Mouse (Mus musculus) lung, postnatal 14 days (tissue): Measurements from ENCODE around the gene Hpcal1.
A peak's percentile ranks its signal among the peaks of the same experiment; 100 is the strongest.
"Not testable (repeated sequence)": the region's sequence is repeated elsewhere in the genome, so short reads cannot be mapped to it uniquely, and the experiment has no call there.

Experiments
- DNase-seq: peaks from one replicate; pipeline ENCODE4 v3.0.0; 2021

The Hpcal1 gene

DNA sequence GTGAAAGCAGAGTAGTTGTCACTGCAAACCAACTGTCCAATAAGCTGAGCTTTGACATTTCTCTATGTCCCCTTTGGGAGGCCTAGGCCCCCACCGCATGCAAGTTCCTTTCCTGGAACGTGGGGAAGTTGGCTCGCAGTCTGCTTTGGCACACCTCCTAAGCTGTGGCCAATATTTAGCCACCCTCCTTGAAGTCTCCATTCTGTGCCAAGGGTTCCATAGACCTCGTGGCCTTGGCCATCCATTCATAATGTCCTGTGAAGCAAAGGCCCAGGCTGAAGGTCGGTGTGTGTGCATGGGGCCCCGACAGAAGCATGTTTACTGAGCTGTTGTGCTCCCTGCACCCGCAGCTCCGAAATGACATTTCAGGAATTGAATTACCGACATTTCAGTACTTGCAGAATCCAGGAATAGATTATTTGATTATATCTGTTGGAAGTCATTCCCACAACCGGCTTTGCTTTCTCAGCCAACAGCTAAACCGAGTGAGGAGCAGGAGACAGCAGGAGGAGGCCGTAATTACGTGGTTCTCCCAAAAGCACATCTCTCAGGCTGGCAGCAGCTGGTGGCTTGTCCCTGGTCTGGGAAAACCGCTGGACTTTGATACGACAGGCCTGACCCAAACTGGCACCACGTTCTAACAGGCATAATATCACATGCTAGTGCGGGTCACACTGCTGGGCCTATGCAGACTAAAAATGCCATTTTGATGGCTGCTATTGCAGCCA lies 51.1 kb downstream of the Hpcal1 start:
- DNase-seq = peak; percentile 69

DNA sequence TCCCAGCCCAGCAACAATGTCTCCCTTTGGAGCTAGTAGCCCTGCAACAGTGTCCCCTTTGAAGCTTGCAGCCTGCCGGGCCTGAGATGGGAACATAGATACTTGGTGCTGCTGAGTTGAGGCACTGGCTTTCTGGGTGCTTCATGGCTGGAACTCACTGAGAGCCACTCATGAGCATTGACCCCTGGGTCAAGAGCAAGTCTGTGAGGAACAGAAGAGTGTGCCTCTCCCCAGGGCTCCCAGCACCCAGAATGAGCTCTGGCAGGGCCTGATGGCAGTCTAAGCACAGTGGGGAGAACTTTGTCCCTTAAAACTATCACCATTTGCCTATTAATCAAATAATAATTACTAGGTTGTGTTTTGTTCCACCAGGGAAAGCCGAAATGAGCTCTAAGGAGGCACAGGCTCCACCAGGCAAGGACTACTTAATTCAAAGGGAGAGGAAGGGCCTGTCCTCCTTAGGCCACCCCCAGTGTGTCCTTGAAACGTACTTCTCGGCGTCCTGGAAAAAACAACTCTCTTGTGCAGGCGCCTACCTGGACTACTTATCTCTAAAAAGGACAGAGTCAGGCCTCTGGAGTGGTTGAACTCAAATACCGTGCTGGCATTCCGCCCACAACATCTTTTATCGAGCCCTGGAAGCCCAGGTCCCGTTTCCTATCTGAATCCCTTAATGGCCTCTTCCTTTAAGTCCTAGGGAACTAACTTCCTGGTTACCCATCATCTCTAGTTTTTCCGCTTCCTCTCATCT lies 52.1 kb downstream of the Hpcal1 start:
- DNase-seq = peak; percentile 71

DNA sequence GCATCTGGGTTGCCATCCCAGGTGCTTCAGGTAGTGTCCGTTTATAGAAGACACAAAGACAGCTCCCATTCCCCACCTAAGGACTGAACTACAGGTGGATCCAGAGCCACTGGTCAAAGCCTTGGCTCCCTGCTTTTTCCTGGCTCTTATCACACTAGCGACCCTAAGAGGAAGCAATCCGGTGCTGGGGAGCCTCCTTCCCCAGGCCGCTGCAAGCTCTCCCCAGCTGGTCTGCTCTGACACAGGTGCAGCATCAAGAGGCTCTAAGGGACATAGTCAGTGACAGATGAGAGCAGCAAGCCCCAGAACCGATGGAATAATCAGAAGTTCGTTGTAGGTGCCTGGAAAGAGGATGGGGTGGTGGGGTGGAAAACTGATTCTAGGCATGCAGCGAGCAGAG lies 54.8 kb downstream of the Hpcal1 start:
- DNase-seq = no peak

DNA sequence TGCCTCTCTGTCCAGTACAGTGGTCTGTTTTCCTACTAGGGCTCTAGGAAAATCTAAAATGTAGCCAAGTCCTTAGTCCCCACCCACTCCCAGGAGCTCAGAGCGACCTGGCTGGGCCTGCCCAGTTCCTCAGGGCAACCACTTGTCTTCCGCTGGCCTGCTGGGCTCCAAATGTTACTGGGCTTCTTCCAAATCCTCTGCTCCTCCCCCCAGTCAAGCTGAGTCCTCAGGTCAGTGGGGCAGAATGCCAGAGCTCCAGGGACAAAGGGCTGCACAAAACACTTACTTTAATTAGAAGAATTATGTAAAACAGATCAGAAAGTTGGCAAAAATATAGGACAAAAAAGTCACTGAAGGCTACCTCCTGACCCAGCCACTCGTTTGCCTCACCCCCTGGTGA lies 56.1 kb downstream of the Hpcal1 start:
- peak; percentile 90 for DNase-seq

DNA sequence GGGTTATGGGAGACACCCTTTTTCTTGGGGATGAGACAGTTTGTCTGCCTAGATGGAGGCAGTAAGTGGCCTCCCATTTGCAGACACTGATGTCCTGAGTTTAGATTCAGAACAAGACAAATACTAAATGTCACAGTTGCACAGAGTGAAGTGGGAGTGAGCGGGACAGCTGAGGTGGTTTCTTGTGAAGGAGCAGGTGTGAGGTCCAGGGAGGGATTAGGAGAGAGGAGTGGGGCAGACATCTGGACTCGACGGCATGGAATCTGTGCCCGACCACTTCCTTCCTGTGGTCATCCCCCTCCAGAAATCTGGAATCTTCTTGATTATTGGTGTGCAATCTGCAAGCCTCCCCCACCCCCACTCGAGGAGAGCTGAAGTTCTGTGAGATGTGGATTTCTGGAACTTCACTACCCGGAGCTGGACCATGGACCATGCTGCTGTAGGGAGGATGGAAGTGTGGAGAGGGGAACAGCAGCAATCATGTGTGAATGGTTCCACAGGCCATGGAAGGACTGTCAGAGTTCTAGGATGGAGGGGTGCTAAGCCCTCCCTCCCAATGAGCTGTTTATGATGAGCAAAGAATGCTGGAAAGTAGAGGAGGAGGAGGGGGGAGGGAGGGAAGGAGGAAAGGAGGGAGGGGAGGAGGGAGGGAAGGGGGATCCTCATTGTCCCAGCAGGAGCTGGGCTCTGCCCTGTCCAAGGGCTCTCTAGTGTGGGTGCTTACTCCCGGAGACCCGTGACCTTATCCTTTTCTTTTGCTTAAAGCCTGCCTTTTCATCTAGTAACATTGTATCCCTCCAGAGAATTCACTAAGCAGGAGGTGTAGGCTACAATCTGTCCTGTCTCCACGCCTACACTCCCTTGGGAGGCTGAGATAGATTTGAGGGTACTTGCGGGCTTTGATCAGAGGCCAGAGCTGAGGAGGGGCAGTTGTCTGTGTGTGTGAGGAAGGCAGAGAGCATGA lies 56.8 kb downstream of the Hpcal1 start:
- peak; percentile 25 for DNase-seq

DNA sequence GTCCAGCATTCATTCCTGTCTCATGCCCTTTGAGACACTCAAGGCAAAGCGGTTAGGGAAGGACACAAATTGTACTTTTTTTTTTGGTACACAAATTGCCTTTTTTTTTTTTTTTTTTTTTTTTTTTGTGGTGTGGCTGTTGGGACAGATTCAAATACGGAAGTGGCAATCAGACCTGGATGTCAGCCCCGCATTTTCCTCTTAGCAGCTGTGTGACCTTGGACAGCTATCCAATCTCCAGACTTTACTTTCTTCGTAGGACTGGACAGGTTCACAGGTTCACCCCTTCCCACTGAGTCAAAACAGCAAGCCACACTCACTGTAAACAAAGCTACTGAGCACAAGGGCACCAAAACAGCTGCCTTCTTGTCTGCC lies 57.5 kb downstream of the Hpcal1 start:
- no peak for DNase-seq

DNA sequence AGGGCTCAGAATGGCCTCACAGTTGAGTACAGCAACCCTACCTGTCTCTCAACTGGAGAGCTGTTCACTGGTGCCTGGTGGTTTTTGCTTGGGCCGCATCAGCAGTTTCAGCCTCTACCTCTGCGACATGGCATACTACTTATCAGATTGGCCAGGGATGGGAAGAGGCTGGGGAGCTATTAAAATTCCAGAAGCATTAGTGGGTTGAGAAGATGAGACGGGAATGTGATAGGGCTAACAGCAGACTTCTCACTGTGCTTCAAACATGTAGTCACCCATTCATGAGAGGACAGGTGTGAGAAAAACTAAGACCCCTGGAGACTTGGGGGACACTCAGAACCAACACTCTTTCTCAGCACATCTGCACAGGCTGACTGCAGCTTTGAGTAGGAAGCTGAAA lies 59.1 kb downstream of the Hpcal1 start:
- no peak for DNase-seq

DNA sequence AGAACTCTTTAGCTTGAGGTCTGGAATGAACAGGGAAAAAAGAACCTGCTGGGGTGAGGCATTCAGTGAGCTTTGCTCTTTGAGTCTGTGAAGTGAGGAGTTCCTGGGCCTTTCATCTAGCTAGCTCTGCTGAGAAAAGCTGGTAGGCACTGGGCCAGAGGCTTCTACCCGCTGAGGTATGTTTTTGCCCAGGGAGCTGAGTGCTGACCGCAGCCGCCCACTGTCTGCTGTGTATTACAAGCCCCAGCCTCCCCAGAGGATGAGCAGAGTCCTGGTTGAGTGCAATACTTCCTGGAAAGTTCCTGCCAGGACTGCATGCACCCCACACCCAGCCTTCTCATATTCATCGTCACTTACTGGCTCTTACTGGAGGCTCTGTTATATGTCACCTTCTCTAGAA lies 59.8 kb downstream of the Hpcal1 start:
- peak; percentile 66 for DNase-seq

DNA sequence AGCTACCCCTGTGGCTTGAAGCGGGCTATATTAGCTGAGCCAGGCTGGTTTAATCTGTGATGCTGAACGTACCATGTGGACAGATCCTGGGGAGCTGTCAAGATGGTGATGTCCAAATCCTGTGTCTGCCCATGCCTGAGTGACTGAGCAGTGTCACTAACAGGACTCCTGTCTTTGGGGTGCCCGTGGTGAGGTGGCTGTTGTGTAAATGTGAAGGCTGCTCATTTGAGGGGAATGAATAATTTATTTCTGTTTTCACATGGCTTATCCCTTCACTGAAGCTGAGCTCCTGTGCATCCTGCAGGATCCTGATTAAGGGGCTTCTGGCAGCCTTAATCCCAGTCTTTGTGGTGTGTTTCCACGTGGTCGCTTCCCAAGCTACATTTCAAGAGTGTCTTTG lies 62.2 kb downstream of the Hpcal1 start:
- no peak for DNase-seq

DNA sequence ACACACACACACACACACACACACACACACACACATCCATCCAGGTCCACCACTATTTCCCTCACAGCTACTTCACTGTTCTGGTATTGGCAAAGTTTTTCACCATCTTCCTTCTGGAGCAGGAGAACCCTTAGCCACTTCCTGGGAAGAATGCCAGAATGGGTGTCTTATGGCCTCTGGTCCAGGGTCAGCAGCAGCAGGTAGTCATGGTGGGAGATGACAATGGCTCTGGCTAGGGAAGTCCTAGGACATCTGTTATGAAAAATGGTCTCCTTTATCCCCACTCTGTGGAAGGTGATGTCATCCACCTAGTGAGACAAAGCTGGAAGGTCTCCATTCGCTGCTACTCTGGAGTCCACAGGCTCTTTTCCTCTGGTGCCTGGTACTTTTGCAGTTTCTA lies 64.1 kb downstream of the Hpcal1 start:
- no peak for DNase-seq

DNA sequence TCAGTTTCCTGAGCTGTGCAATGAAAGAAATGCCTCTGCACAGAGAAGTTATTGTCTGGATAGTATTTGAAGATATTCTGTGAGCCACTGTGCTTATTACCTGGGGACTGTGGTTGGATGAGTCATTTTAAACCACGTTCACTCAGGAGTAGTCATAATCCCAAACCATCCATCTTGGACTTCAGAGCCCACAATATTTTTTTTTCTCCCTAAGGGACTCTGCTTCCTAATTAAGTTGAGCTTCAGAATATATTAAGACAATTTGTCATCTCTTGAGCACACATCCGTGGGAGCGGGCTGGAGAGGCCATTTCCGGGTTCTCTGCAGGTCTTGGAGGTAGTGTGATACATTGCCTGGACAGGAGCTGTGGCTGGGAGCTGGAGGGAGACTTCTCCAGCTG lies 66.2 kb downstream of the Hpcal1 start:
- DNase-seq = no peak

DNA sequence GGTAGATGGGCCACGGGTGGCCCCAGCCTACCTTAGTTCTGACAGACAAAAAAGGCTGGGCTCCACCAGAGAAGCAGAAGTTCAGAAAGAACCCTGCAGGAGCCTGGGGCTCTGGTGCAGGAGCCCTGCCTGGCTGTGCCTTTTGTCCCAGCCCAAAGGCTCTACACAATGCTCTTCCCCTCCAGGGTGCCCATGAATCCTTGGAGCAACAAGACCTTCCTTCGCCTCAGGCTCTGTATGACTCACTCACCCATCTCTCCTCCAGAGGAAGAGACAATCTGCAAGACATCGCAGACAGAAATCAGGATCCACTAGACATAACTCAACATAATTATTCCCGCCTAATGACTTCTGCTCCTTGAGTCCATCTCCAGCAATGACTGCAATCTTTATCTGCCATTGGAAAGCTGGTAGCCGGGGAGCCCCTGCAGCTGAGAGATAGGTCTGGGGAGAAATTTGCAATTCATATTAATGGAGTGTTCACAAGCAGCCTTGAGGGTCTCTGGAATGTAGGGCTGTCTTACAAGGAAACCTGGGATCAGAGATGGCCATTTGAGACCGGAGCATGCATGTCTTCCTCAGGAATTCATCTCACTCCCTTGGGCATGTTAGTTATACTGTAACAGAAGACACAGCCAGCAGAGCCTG lies 71.8 kb downstream of the Hpcal1 start:
- DNase-seq = no peak

DNA sequence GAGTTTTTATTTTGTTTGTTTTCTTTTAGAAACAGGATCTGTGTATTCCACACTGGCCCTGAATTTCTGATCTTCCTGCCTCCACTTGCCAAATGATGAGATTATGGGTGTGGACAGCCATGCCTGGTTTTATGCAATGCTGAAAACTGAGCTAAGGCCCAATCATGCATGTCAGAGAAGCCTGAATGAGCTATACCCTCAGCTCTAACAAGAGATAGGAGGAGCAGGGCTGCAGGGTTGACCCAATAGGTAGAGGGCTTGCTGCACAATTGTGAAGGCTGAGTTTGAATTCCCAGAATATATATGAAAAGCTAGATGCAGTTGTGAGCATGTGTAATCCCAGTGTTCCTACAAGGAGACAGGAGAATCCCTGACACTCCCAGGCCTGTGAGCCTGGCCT lies 72.4 kb downstream of the Hpcal1 start:
- no peak for DNase-seq

DNA sequence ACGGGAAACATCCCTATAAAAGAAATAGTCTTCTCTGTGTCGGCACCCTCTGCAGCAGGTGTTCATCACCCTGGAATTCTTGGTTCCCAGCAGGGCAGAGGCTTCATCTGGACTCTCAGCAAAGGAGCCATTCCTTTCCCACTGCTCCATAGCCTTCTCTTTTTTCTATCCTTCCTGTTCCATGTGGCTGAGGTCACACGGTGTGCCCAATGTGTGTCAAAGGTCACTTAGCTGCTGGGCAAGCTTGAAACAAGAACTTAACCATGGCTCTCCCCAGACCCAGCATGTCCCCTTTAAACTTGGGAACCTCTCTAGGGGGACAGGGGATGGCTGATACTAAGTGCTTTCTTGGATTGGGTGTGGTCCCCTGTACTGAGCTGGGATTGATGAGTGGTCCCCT lies 73.3 kb downstream of the Hpcal1 start:
- no peak for DNase-seq

DNA sequence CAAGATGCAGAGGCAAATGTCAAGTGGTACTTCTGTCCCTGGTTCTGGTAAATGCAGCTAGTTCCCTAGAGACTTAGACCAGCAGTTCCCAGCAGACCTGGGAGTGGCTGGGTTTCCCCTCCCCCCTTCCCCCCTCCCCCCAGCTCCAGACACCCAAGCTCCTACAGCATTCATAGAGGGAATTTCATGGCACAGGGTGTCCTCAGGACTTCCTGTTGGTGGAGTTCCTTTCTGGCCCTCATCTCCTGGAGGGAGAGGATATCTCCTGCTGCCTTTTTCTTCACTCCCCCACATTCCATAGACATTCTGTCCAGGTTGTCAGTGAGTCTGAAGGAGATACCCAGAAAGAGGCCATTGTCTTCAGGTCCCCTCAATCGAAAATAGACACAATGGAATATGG lies 76.9 kb downstream of the Hpcal1 start:
- not testable (repeated sequence) for DNase-seq

DNA sequence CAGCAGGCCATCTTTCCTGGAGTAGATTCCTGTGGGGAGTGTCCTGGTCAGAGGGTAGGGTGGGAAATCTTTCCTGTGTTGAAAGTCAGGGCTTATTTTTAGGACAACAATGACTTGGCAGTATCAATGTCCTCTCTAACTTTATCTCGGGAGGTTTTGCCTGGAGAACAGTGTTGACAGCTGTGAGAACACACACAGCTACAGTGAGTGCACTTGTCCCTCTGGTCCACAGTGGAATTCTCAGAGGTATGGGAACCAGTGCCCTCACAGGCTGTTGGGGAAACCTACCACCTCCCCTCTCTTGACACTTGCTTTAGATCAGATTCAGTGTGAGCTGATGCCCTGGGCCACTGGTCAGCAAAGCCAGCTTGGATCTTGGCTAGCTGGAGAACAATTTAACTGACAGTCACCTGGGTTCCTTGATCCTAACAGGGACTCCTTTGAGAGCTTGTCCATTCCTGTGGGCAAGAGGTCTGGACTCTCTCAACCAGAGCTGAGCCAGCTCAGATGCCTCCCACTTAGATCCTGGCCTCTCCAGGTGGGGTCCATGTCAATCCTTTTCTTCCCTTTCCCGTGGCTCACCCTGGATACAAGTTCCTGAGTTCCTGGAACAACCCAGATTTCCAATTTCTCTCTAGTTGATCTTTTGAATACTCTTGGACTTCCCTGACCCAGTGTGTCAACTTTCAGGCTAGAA lies 79.0 kb downstream of the Hpcal1 start:
- peak; percentile 29 for DNase-seq

DNA sequence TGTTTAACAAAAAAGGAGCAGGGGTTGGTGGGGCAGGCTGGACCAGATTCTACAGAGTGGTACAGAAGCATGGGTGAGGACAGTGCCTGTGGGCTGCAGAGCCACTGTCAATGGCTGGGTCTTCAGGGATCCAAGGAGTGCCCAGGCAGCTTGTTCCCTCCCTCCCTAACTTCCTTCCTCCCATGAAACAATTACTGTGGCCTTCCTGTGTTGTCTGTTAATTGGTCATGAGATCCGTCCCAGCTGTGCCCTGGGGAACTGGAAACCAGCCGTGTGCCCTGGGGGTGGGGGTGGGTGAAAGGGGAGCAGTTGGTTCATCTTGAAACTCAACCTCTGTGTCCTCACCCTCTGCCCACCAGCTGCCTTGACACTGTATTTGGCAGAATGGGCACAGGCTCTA lies 79.9 kb downstream of the Hpcal1 start:
- peak; percentile 49 for DNase-seq

DNA sequence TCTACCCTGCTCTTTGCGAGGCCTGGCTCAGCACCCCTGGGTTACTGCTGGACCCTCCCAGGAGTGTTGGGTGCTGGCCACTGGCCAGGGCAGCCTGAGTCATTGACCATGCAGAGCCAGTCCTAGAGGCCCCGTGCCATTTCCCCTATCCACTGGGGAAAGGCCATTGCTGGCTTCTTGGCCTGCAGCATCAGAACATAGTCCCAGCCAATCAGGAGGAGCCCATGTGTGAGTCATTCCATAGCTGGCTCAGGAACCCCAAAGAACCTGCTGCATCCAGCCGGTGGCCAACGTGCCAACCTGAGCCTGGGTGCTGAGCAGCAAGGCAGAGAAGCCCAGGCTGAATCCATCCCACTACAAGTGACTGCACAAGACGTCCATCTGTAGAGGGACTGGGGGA lies 83.1 kb downstream of the Hpcal1 start:
- peak; percentile 41 for DNase-seq

DNA sequence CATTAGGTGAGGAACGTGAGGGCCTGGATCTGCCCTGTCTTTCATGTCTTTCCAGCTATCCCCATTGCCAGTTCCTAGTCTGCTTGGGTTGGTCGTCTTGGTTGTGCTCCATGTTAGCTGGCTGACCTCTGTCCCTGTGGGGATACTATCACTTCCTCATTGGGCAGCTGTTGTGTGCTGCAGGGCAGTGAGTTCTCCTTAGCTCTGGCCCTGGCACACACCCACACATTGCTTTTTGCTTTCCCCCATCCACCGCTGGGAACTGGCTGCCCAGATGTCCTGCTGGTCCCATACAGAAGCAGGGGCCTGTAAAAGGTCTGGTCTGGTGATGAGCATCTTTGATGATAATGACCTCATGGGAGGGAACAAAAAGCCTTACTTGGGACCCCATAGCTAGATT lies 84.2 kb downstream of the Hpcal1 start:
- not testable (repeated sequence) for DNase-seq

DNA sequence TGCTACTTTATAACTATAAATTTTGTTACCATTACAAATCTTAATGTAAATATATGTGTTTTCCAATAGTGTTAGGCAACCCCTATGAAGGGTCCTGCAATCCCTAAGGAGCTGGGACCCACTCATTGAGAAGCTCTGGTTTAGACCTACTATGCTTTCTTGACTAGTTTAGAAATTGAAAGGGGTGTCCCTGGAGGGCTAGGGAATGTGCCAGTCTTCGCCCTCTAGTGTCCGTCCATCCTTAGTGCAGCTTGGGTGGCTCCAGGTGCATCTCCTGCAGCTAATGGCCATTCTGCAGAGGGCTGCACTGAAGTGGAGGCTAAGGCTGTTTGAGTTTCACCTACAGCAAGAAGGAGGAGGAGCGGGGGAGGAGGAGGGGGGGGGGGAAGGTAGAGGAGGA lies 87.7 kb downstream of the Hpcal1 start:
- peak; percentile 50 for DNase-seq

DNA sequence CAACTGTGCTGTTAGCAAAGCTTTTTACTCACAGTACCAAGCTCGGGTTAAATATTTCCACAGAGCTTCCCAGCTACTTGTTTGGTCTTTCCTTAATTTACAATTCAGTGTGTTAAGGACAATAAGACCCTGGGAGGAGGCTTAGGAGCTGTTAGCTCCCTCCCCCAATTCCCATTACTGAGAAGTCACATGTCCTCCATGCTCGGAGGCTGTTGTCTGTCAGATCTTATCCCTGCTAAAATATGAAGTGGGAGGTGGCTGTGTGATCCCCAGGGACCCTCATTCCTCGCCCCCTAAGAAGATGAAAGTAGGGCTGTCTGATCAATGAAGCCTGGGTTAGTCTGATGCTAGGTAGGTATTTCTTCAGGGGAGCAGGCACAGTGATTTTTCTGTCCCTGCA lies 88.4 kb downstream of the Hpcal1 start:
- no peak for DNase-seq

DNA sequence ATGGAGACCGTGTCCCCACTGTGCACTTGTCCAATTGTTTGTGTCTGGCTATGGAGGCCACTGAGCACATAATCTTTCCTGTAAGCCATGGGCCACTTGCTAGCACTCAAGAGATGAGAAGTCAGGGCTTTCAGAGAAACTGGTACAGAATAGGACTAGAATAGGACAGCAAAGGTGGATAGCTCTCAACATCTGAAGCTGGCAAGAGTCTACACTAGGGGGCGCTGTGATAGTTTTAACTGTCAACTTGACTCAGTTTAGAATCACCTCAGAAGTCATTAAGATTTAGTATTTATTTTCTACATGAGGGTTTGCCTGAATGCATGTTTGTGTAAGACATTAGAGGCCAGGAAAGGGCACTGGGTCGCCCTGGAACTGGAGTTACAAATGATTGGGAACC lies 98.8 kb downstream of the Hpcal1 start:
- DNase-seq = no peak
